Mouse (Mus musculus) layer of hippocampus, postnatal 10 days (tissue): ENCODE data around the gene Gemin5. TPM values are rescaled to one million over a fixed set of nuclear protein-coding genes. Genes with fewer than 3 reads are reported as not detected.
"Not testable (repeated sequence)": the region's sequence is repeated elsewhere in the genome, so short reads cannot be mapped to it uniquely, and the experiment has no call there.

ENCODE experiments used
- DNase-seq, 2 experiments: peaks; one replicate each; pipeline ENCODE4 v3.0.0; 2021; ENCODE audit warnings: low spot score in 2 of 2
- long read RNA-seq: library from polyadenylated mRNA; stranded (forward); transcript quantifications from one replicate; pipeline ENCODE4 v2.0.0, GENCODE M21; 2023
- total RNA-seq, 2 experiments: library from RNA; stranded (reverse); gene quantifications; 2 replicates each; pipeline ENCODE4 v1.2.3; 2021

Gene Gemin5
- 10 to 100 TPM; 17.5 to 18.5 TPM for total RNA-seq
- long read RNA-seq, full-length matches to known transcripts: 4 of 9 reads
- long read RNA-seq, partial matches to known transcripts: 2 of 9 reads
- long read RNA-seq, other reads (novel, unspliced or antisense): 3 of 9 reads

- DNase-seq: peak; percentile 86 to 91
These were observed at the start of gene Gemin5 for GRCm38 (mm10) chr11:58168167-58168915. Gemin5 (minus strand) TSS chr11:58168539.

DNA sequence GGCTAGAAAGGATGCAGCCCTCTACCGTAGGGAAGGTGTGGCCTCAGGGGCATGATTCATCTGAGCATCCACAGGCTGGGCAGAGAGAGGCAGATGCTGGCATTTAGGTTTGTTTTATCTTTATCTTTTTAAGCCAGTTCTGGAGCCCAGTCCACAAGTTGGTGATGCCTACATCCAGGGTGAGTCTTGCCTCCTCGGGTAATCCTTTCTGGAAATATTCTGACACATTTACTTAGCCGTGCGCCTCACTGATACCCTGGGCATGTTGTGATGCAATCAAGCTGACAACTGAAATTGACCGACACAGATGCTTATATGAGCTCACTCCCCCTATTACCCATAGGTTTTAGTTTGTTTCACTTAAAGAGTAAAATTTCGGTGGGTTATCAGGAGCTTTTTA lies 48.5 kb upstream of the Gemin5 start:
- DNase-seq: no peak

- DNase-seq: no peak
These were observed 47.5 kb upstream of the Gemin5 start for GRCm38 (mm10) chr11:58215814-58216213.

DNA sequence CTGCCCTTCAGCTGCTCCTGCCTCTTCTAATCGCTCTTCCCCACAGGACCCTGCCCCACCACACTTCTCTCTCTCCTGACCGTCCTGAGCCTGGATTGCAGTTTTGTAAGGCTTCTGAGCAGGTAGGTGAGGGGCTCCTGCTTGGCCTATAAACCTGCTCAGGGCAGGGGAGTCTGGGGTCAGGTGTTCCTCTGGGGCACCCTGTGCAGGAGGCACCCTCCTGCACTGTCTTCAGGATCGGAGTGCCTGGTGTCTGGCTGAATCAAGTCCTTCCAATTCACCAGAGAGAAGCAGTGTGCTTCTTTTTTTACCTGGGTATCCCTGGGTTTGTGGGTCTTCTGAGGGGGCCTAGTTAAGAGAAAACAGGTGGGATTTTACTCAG lies 46.7 kb upstream of the Gemin5 start:
- DNase-seq: not testable (repeated sequence)

DNA sequence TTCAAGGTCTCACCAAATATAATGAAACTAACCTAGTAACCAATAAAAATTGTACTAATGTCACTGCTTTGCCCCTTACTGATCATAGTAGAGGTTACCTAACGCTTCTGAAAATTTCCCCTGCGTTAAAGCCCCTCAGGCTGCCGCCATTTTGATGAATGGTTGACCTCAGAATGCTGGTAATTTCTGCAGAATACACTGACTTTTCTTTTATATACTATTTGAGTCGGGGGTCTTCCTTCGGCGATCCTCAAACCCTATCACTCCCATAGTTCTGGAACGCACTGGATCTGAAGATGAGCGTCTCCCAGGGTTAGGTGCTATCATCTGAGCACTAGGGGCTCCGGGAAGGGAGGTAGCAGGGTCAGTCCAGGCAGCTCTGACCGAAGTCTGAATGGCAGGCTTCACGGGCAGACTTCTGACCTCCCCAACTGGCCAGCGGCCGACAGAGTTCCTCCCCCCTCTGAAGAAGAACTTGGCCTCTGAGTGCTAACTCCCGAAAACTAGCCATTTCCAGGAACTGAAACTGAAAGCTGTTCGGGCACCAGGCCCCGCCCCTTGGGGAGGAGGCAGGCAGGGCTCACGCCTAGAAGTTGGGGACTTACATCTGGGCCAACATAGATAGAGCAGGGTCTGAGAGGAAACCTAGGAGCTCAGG lies 46.2 kb upstream of the Gemin5 start:
- peak; percentile 46 to 59 for DNase-seq

DNA sequence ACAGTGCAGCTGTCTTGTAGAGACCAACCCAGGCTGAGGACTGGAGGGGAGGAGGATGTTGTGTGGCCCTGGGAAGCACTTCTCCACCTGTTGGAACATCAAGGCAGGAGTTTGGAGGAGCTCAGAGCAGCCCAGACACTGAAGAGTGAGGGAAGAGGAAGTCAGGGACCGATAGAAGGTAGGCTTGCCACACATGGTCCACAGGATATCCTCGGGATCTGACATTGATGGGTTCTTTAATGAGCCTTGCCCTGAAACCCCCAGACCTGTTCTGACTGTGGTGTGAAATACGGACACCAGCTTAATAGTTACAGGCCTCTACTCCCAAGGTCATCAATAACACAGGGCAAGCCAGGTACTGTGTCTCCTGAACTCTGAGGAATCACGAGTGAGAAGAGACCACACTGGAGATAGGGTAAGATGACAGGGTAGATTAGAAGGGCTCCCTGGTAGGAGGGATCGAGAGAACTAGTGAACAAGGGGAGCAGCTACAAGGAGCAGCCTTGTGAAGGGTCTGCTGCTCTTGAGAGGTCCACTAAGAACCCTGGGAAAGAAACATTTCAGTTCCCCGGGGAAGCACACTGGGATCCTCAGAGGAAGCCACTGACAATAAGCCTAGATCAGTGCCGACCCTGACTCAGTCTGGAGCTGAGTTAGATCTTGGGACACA lies 45.5 kb upstream of the Gemin5 start:
- no peak for DNase-seq

DNA sequence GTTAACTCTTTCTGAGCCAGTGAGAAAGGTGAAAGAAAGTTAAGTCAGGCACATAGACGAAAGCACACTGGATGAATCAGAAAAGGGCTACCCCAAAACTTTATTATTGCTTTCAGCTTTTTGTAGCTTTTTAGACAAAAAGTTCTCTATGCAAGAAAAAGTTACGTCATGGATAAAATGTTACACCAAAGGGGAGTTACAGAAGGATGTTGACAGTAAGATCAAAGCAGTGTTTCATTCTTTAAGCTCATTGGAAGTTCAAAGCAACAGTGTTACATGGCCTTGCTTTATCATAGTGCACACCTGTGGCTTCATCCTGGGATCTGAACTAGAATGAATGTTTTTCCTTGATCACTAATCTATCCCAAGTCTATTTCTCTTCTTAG lies 43.3 kb upstream of the Gemin5 start:
- no peak for DNase-seq

GRCm38 (mm10) chr11:58211062-58211681 lies 42.8 kb upstream of the Gemin5 start:
- no peak for DNase-seq

- DNase-seq: no peak
These were observed 42.1 kb upstream of the Gemin5 start for GRCm38 (mm10) chr11:58210321-58210886.

DNA sequence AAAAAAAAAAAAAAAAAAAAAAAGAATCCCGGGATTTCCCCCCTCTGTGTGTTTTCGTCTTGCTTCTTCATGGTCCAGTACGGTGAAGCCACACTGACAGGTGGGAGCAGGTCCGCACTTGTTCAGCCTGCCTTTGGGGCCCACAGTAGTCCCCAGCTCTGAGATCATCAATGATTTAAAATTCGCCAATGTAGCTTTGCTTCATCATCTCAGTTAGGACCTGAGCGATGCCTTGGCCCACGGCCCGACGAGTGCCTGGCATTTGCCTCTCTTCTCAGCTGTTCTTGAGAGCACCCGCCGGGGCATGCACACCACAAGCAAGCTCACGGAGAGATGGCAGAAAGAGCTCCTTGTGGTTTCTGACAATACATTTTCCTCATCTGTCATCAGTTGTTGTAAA lies 32.7 kb upstream of the Gemin5 start:
- DNase-seq: no peak

- DNase-seq: no peak
These were observed 31.9 kb upstream of the Gemin5 start for GRCm38 (mm10) chr11:58200226-58200625.

DNA sequence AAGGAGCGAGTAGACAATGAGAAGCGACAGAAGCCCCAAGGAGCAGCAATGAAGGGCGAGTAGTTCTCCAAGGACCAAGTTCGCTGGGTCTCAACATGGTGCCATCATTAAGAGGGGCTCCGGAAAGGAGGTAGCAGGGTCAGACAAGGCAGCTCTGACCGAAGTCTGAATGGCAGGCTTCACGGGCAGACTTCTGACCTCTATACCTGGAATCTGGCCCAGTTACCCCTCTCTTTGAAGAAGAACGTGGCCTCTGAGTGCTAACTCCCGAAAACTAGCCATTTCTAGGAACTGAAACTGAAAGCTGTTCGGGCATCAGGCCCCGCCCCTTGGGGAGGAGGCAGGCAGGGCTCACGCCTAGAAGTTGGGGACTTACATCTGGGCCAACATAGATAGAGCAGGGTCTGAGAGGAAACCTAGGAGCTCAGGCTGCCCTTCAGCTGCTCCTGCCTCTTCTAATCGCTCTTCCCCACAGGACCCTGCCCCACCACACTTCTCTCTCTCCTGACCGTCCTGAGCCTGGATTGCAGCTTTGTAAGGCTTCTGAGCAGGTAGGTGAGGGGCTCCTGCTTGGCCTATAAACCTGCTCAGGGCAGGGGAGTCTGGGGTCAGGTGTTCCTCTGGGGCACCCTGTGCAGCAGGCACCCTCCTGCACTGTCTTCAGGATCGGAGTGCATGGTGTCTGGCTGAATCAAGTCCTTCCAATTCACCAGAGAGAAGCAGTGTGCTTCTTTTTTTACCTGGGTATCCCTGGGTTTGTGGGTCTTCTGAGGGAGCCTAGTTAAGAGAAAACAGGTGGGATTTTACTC lies 31.1 kb upstream of the Gemin5 start, which contains the start of the genes Igtp and Irgm2:
Gene Igtp (plus strand): TSS at position 328 of the 809 bp plus-strand sequence.
Gene Irgm2 (plus strand): TSS at position 390 of the 809 bp plus-strand sequence.
- peak; percentile 39 to 53 for DNase-seq

- DNase-seq: no peak
These were observed 30.3 kb upstream of the Gemin5 start for GRCm38 (mm10) chr11:58198663-58199062.

DNA sequence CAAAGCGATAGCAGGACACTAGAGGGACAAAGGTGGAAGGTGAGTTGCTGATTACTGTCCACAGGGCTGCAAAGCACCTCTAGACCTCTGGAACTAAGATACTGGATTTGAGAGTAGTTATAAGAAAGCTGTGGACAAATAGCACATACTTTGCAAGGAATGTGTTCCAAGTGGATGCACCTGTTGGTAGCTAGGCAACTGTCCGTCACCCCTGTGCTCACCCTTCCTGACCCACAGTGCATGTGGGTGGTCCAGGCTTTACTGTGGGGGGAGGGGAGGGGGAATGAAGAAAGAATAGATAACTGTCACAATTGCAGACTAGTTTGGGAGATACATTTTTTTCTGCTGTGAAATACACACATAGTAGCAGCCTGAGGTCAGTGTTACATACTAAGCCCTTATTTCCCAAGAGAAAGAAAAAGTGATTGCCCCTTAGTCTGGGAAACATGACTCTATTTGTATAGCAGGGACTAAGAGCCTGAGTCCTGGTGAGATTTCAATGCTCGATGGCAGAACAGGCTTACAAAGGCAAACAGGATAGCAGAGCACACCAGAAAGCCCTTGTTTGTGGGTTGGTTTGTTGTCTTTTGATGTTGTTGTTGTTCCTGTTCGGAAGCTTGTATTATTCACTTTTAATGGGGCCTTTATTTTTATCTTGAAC lies 25.7 kb upstream of the Gemin5 start:
- no peak for DNase-seq

DNA sequence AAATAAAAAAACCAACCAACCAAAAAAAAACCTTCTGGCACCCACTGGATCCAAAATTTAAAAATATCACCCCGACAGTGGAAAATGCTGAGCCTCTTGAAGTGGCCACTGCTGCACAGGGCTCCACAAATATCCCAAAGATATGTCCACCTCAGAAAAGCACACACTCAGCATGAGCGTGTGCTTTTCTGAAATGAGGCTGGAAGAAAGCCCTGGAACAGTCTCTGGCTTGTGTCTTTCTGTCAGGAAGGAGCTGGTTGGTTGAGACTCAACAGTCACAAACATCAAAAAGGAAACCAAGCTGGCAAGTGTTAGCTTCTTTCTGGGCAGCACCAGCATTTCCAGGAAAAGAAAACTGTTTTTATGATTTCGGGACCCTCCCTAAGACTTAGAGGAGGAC lies 25.0 kb upstream of the Gemin5 start:
- DNase-seq: no peak

GRCm38 (mm10) chr11:58189675-58190074 lies 21.3 kb upstream of the Gemin5 start:
- DNase-seq: no peak

DNA sequence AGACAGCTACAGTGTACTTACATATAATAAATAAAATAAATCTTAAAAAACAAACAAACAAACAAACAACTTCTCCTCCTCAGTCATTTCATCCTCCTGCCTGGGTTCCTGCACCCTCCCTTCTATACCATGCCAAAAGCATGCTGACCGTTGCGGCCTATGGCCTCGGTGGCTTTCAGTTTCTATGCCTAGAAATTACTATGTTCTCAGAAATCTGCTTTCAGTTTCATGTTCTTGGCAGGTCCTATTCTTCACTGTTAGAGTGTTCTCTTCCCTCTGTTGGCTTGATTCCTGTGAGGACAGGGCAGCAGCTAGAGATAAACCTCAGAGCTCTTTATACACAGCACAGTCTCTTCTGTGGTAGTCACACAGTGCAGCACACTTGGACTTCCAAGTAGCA lies 15.2 kb upstream of the Gemin5 start:
- no peak for DNase-seq

DNA sequence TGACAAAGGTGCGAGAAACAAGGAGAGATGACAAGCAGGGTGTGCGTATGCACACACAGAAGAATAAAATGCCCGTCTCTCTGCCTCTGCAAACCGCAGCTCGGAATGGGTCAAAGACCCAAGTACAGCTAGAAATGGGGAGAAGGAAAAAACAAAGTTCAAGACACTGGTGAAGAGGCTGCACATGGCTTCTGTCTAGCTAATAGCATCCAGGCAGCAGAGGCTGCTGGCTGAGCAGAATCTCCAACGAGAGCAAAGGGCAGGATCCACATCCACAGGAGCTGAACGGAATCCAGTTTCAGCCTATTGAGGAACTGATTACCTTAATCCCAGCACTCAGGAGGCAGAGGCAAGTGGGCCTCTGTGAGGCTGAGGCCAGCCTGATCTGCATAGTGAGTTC lies 12.4 kb upstream of the Gemin5 start:
- no peak for DNase-seq

GRCm38 (mm10) chr11:58179986-58180385 lies 11.6 kb upstream of the Gemin5 start:
- not testable (repeated sequence) for DNase-seq

DNA sequence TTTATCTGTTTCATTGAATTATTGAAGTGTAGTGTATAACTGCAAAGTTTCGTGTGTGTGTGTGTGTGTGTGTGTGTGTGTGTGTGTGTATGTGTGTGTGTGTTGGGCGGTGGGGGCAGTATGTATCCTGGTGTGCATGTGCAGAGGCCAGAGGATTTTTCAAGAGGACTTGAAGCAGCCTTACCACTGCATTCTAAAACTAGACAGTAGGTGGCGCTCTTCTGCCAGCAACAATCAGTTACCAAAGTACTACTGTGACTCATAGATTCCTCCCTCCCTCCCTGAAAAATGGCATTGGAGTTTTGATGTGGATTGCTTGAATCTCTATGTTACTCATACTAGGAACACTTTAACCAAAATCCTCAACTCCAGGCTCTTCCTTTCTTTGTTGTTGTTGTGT lies 11.2 kb upstream of the Gemin5 start:
- peak; percentile 78 to 81 for DNase-seq
